Mouse (Mus musculus) liver, embryonic 13.5 days (tissue): ENCODE measurements at regions not wholly inside any gene's neighbourhood (a gene's known extent, or its start where the extent isn't known, plus 50 kb on each side); places are given as distances from the start of the nearest gene placed in this dataset.

Source experiments
- ATAC-seq: fragments of 200-750 bp; cut with Nextera tagmentation; 2 replicates; pipeline ENCODE4 v1.8.0; 2017; ENCODE audit warnings: low read depth, mild to moderate bottlenecking, moderate number of reproducible peaks, moderate library complexity
- DNase-seq: peaks from one replicate; pipeline ENCODE4 v3.0.0; 2022
- H3K27ac ChIP-seq: fragments of 300-500 bp; sonication (generic); 2 replicates; pipeline ENCODE4 v1.5.1; 2015; ENCODE audit warnings: moderate library complexity, mild to moderate bottlenecking, inconsistent platforms
- H3K27me3 ChIP-seq: fragments of 300-500 bp; sonication (generic); 2 replicates; pipeline ENCODE4 v1.6.1; 2015; ENCODE audit warnings: mild to moderate bottlenecking, inconsistent platforms
- H3K36me3 ChIP-seq: fragments of 300-500 bp; sonication (generic); 2 replicates; pipeline ENCODE4 v1.6.1; 2015; ENCODE audit warnings: mild to moderate bottlenecking, inconsistent platforms
- H3K4me1 ChIP-seq: fragments of 300-500 bp; sonication (generic); replicated peaks from 2 replicates; pipeline ENCODE4 v1.6.1; 2015; ENCODE audit warnings: inconsistent platforms
- H3K4me2 ChIP-seq: fragments of 300-500 bp; sonication (generic); 2 replicates; pipeline ENCODE4 v1.6.1; 2015; ENCODE audit warnings: inconsistent platforms, mild to moderate bottlenecking, moderate library complexity
- H3K4me3 ChIP-seq: fragments of 300-500 bp; sonication (generic); replicated peaks from 2 replicates; pipeline ENCODE4 v1.5.1; 2015; ENCODE audit warnings: mild to moderate bottlenecking, inconsistent platforms
- H3K9ac ChIP-seq: fragments of 300-500 bp; sonication (generic); 2 replicates; pipeline ENCODE4 v1.6.1; 2015; ENCODE audit warnings: mild to moderate bottlenecking, inconsistent platforms
- H3K9me3 ChIP-seq: fragments of 300-500 bp; sonication (generic); replicated peaks from 2 replicates; pipeline ENCODE4 v1.6.1; 2016; ENCODE audit warnings: inconsistent platforms
- WGBS: fragments of 180-500 bp; shearing (Covaris S2); methylation state at CpG from one replicate; pipeline ENCODE4 v1.1.7; 2015; ENCODE audit not compliant: insufficient replicate concordance; 5-methylcytosine and 5-hydroxymethylcytosine counted together

DNA sequence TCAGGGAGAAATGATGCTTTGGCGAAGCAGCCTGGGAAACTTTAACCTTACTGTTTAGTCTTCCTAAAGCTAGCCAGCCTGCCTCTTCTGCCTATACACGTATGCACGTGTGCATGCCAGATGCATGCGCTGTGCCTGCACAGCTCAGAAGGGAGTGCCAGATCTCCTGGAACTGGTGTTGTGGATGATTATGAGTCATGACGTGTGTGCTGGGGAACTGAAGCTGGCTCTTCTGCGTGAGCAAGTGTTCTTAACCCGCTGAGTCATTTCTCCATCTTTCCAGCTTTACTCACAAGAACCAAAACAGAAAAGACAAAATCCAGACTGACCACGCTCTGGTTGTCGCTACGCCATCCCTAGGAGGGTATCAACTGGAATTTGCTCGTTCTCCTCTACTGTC lies 55.1 kb upstream of the Otogl start:
- Histone ChIP-seq H3K9ac (no peak overlapping the region), H3K4me2 (no peak overlapping the region), H3K4me1 (peaks cover 4% of the 10 kb centered on the region), H3K9me3 (no peaks in the 10 kb centered on the region), H3K4me3 (no peak overlapping the region), H3K36me3 (no peaks in the 10 kb centered on the region), H3K27ac (no peak overlapping the region), H3K27me3 (no peaks in the 10 kb centered on the region)
- 73% methylated on average over 11 of the region's 11 CpGs for WGBS
- ATAC-seq (no peak), DNase-seq (no peak)

DNA sequence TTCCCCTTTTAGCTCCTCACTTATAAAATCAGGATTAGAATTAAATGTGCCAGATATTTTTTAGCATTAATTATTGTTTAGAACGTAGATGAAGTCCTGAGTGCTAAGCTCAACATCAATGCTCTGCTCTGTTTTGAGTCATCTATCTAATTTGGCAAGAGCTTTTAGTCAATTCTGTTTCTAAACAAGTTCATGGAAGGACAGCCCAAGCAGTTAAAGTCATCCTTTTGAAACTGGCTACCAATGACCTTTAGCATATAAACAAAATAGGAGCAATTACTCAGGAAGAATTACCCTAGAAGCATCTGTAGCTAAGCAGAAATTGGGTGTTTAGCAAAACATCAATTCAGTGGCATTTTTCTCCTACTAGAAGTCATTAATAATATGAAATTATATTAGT lies 52.1 kb upstream of the Otogl start:
- 65% methylated on average over 1 of the region's 1 CpGs for WGBS
- no peak for ATAC-seq
- no peak overlapping the region for H3K4me3 ChIP-seq

DNA sequence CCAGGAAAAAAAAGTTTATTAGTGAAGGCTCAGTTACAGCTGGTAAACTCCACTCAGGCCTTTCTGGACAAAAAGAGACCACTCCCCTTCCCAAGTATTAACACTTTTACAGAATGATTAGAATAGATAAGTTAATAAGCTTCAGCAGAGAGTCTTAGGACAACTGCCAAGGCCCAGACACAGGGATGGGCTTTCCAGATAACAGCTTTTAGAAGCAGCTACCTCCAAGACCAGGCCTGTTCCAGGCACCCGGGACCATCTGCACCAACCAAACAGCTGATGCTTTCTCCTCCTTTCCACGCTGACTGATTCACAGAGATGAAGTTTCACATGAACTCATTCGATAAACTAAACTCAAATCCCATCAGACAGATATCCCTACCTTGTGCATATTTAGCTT lies 50.2 kb upstream of the Otogl start:
- no peak overlapping the region for H3K4me2 ChIP-seq
- WGBS: 29% methylated on average over 3 of the region's 3 CpGs

More for the DNA sequence above, 52.1 kb upstream of the Otogl start:
- no peak overlapping the region for H3K9ac ChIP-seq
- H3K4me1 ChIP-seq: peaks cover 4% of the 10 kb centered on the region
- no peaks in the 10 kb centered on the region for H3K36me3 ChIP-seq
- no peak overlapping the region for H3K27ac ChIP-seq
- no peak overlapping the region for H3K4me2 ChIP-seq
- no peak for DNase-seq
- H3K27me3 ChIP-seq: no peaks in the 10 kb centered on the region
- no peaks in the 10 kb centered on the region for H3K9me3 ChIP-seq

More for the DNA sequence above, 50.2 kb upstream of the Otogl start:
- DNase-seq (peak; percentile 49), ATAC-seq (peak; percentile 93)
- no peak overlapping the region for H3K4me3 ChIP-seq
- no peaks in the 10 kb centered on the region for H3K27me3 ChIP-seq
- no peaks in the 10 kb centered on the region for H3K36me3 ChIP-seq
- H3K9ac ChIP-seq: no peak overlapping the region
- no peak overlapping the region for H3K27ac ChIP-seq
- no peaks in the 10 kb centered on the region for H3K9me3 ChIP-seq
- H3K4me1 ChIP-seq: peaks cover 4% of the 10 kb centered on the region
